Mouse (Mus musculus) midbrain, postnatal 0 days (tissue): ENCODE measurements at regions not wholly inside any gene's neighbourhood (a gene's known extent, or its start where the extent isn't known, plus 50 kb on each side); places are given as distances from the start of the nearest gene placed in this dataset.
A peak's percentile ranks its signal among the peaks of the same experiment; 100 is the strongest.

Source experiments
- ATAC-seq: fragments of 200-750 bp; cut with Nextera tagmentation; 2 replicates; pipeline ENCODE4 v1.8.0; 2017; ENCODE audit warnings: moderate number of reproducible peaks, mild to moderate bottlenecking, moderate TSS enrichment, moderate library complexity; ENCODE audit not compliant: low FRiP score
- DNase-seq: peaks from one replicate; pipeline ENCODE4 v3.0.0-alpha.2; 2015; ENCODE audit warnings: low spot score
- H3K27ac ChIP-seq: fragments of 300-500 bp; sonication (generic); 2 replicates; pipeline ENCODE4 v1.5.1; 2014; ENCODE audit warnings: low read depth, mild to moderate bottlenecking, low read length, mixed read lengths
- H3K27me3 ChIP-seq: fragments of 300-500 bp; sonication (generic); 2 replicates; pipeline ENCODE4 v1.6.1; 2014; ENCODE audit warnings: low read length, control low read depth, mixed read lengths; ENCODE audit not compliant: insufficient read depth
- H3K36me3 ChIP-seq: fragments of 300-500 bp; sonication (generic); 2 replicates; pipeline ENCODE4 v1.6.1; 2014; ENCODE audit warnings: low read length, control low read depth, mixed read lengths; ENCODE audit not compliant: insufficient read depth
- H3K4me1 ChIP-seq: fragments of 300-500 bp; sonication (generic); 2 replicates; pipeline ENCODE4 v1.6.1; 2014; ENCODE audit warnings: mild to moderate bottlenecking, control low read depth, antibody characterized with exemption, low read length, mixed read lengths; ENCODE audit not compliant: insufficient read depth
- H3K4me2 ChIP-seq: fragments of 300-500 bp; sonication (generic); 2 replicates; pipeline ENCODE4 v1.6.1; 2014; ENCODE audit warnings: low read depth, mild to moderate bottlenecking, low read length, mixed read lengths; ENCODE audit not compliant: poor library complexity, severe bottlenecking
- H3K4me3 ChIP-seq: fragments of 300-500 bp; sonication (generic); 2 replicates; pipeline ENCODE4 v1.5.1; 2014; ENCODE audit warnings: low read depth, mild to moderate bottlenecking, low read length, moderate library complexity
- H3K9ac ChIP-seq: fragments of 300-500 bp; sonication (generic); replicated peaks from 2 replicates; pipeline ENCODE4 v1.6.1; 2014; ENCODE audit warnings: mild to moderate bottlenecking, low read length, moderate library complexity, mixed read lengths; ENCODE audit not compliant: poor library complexity, severe bottlenecking
- H3K9me3 ChIP-seq: fragments of 300-500 bp; sonication (generic); 2 replicates; pipeline ENCODE4 v1.6.1; 2016; ENCODE audit warnings: low read length, control low read depth
- CTCF ChIP-seq: IDR thresholded peaks from 2 replicates; pipeline ENCODE4 v1.5.1; 2016; ENCODE audit warnings: antibody characterized with exemption, mild to moderate bottlenecking
- WGBS: fragments of 180-500 bp; shearing (Covaris S2); extraction: QIAGEN DNeasy Blood & Tissue Kit; methylation state at CpG from one replicate; pipeline ENCODE4 v1.1.7; 2014; 5-methylcytosine and 5-hydroxymethylcytosine counted together

DNA sequence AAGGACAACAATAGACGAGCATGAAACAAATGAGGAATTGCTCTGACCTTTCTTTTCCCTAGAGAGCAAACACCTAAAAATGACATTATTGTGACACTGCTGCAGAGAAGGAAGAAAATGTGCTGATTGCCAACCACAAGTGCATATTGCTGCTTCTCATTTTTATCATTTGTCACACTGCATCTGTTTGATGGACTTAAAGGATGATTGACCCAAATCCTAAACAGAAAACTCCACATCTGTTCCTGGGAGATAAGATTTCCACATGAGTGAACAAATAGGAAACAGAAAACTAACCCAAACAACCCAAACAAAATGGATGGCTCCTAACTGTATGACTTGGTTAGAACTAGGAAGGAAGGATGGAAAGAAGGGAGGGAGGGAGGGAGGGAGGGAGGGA lies 118.5 kb downstream of the Ccdc50 start:
- DNase-seq = no peak
- Histone ChIP-seq H3K9ac (no peak overlapping the region), H3K36me3 (no peaks in the 10 kb centered on the region), H3K4me3 (no peak overlapping the region), H3K4me2 (no peak overlapping the region), H3K4me1 (no peaks in the 10 kb centered on the region), H3K27ac (no peak overlapping the region), H3K27me3 (no peaks in the 10 kb centered on the region), H3K9me3 (no peaks in the 10 kb centered on the region)
- TF ChIP-seq CTCF = no peak
- no peak for ATAC-seq
- WGBS = 70% methylated on average over 1 of the region's 1 CpGs

GRCm38 (mm10) chr16:27523527-27524121 lies 135.0 kb downstream of the Ccdc50 start:
- peak overlapping the region; percentile 3; the same call in 1 of the 2 replicates for H3K4me3 ChIP-seq
- TF ChIP-seq CTCF = peak; percentile 7; the same call in 1 of the 2 replicates
- H3K36me3 ChIP-seq = no peaks in the 10 kb centered on the region
- H3K4me2 ChIP-seq = peak overlapping the region; percentile 31
- 0 out of 2 replicates have a peak, but pooled peaks cover 2% of the 10 kb centered on the region for H3K4me1 ChIP-seq
- no peaks in the 10 kb centered on the region for H3K27me3 ChIP-seq
- H3K27ac ChIP-seq = peak overlapping the region; percentile 57
- 16% methylated on average over 8 of the region's 8 CpGs for WGBS
- H3K9ac ChIP-seq = peak overlapping the region; percentile 24
- DNase-seq (peak; percentile 92), ATAC-seq (peak; percentile 84)
- H3K9me3 ChIP-seq = no peaks in the 10 kb centered on the region

DNA sequence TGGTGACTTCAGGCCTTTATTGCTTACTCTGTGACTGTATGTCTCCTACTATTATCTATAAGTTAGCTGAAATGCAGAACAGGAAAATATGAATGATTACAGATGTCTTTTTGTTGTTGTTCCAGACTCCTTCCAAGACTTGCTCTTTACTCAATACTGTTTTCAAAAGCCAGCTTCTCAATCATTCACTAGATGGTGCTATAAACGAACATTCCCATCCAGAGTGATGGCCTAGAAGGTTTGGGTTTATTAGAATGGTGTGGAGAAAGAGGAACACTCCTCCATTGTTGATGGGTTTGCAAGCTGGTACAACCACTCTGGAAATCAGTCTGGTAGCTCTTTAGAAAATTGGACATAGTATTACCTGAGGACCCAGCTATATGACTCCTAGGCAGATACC lies 138.0 kb downstream of the Ccdc50 start:
- H3K4me2 ChIP-seq = no peak overlapping the region
- no peaks in the 10 kb centered on the region for H3K27me3 ChIP-seq
- 0 out of 2 replicates have a peak, but pooled peaks have one; percentile 19 for TF ChIP-seq CTCF
- peak; percentile 9 for DNase-seq
- H3K9me3 ChIP-seq = no peaks in the 10 kb centered on the region
- no peaks in the 10 kb centered on the region for H3K36me3 ChIP-seq
- H3K27ac ChIP-seq = no peak overlapping the region
- no peak overlapping the region for H3K9ac ChIP-seq
- no peak for ATAC-seq
- no peak overlapping the region for H3K4me3 ChIP-seq
- WGBS = 61% methylated on average over 1 of the region's 1 CpGs
- 0 out of 2 replicates have a peak, but pooled peaks cover 2% of the 10 kb centered on the region for H3K4me1 ChIP-seq

DNA sequence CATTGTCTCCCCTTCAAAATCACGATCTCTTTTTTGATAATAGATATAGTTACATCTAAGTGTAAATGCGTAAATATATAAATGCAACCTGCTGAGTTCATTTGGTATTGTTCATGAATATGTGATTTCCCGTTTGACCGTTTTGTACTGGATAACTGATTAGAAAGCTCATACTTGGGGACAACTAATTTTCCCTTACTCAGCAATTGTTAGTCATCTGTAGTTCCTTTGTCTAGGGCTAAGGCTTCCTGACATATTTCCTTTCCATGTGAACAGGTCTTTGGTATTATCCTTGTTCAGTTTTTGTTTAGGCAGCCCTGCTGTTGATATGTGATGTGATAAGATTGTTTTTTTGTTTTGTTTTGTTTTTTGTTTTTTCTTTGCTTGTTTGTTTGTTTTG lies 142.0 kb downstream of the Ccdc50 start:
- TF ChIP-seq CTCF = no peak
- no peak for ATAC-seq
- WGBS = 91% methylated on average over 4 of the region's 4 CpGs

More for the DNA sequence above, 142.0 kb downstream of the Ccdc50 start:
- no peak overlapping the region for H3K4me3 ChIP-seq
- no peaks in the 10 kb centered on the region for H3K4me1 ChIP-seq
- no peaks in the 10 kb centered on the region for H3K27me3 ChIP-seq
- no peak overlapping the region for H3K9ac ChIP-seq
- no peak overlapping the region for H3K4me2 ChIP-seq
- no peak for DNase-seq
- H3K36me3 ChIP-seq = no peaks in the 10 kb centered on the region
- H3K9me3 ChIP-seq = no peaks in the 10 kb centered on the region
- no peak overlapping the region for H3K27ac ChIP-seq
